Comparison of ENCODE assay signal across 14 mouse cellular contexts in the genomic region with DNA sequence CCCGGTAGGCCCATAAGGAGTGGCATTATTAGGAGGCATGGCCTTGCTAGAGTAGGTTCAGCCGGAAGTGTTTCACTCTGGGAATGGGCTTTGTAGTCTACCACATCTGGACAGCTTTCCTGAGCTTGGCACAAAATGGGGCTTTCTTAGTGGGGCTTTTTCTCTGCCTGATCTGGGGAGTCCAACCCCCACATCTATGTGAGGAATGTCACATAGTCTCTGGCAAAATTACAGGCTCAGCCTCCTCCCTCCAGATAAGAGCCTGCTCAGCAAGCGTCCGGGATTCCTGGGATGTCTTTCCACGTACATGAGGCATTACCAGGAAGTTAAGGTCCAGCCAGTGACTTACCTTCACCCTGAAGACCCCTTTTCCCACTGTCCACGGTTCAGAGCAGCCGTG. TPM values are rescaled to one million over a fixed set of nuclear protein-coding genes. Genes with fewer than 3 reads are reported as not detected.
DNase-seq lines count a peak whose midpoint lies in the region; ATAC-seq and TF ChIP-seq lines count a peak whose summit lies in the region.
"Had no signal": no experiment of that assay in that cellular context is flagged by ENCODE, and none has a peak within 500 bp of the region (broad histone marks: within the 10 kb centered on the region; RNA-seq: fewer than 3 reads in every experiment).

No protein-coding gene starts in this region.

- H3K27me3 ChIP-seq in heart, adult 2 months (ENCODE audit: control insufficient read depth, insufficient read depth, low read length), result no peaks in the 10 kb centered on the region
- H3K27me3 ChIP-seq in lung, embryonic 14.5 days (ENCODE audit: insufficient read depth, low read length), result no peaks in the 10 kb centered on the region
- H3K27me3 ChIP-seq: embryonic facial prominence, embryonic 13.5 days; Patski had no signal

- H3K4me1 ChIP-seq in heart, adult 2 months (ENCODE audit: control insufficient read depth, insufficient read depth, low read length), result peaks cover 14% of the 10 kb centered on the region
- peaks cover 17% of the 10 kb centered on the region for H3K4me1 ChIP-seq in lung, embryonic 14.5 days (ENCODE audit: insufficient read depth)

- no peak overlapping the region for H3K9ac ChIP-seq in heart, adult 2 months (ENCODE audit: low read depth, low read length)
- H3K9ac ChIP-seq in lung, embryonic 14.5 days, result no peak overlapping the region
- H3K9ac ChIP-seq: embryonic facial prominence, embryonic 13.5 days had no signal

- TF ChIP-seq CTCF in heart, adult 2 months (IDR thresholded peaks at IDR 0.05), result no peak
- TF ChIP-seq CTCF in lung, embryonic 14.5 days (IDR thresholded peaks at IDR 0.05; ENCODE audit: low read depth), result no peak

- H3K4me2 ChIP-seq in lung, embryonic 14.5 days, result no peak overlapping the region
- H3K4me2 ChIP-seq: embryonic facial prominence, embryonic 13.5 days had no signal

- no peak for TF ChIP-seq POLR2A in heart, adult 2 months (IDR thresholded peaks at IDR 0.05; ENCODE audit: insufficient read depth, low read depth, low read length)

- DNase-seq in heart, adult 2 months, result no peak
- no peak for DNase-seq in heart, adult 9 months (ENCODE audit: low spot score in 2 of 2)
- peak; percentile 36 for DNase-seq in NIH3T3 (ENCODE audit: low read depth)
- DNase-seq in heart, postnatal 4 days, result peak; percentile 61
- peak; percentile 65 for DNase-seq in lung, embryonic 14.5 days
- DNase-seq in spleen, postnatal 14 days (ENCODE audit: low spot score in 2 of 2), result no peak
- no peak for DNase-seq in layer of hippocampus, postnatal 10 days (ENCODE audit: low spot score in 2 of 2)
- no peak for DNase-seq in gastrocnemius, postnatal 36 days
- DNase-seq: adrenal gland, adult 8-10 months; cerebellum, adult 18-20 months had no signal

- no peaks in the 10 kb centered on the region for H3K79me2 ChIP-seq in heart, adult 2 months (replicated peaks; ENCODE audit: control insufficient read depth, insufficient read depth, low read length)

- 21% methylated on average over 7 of the region's 7 CpGs for WGBS in heart, adult 2 months
- WGBS in lung, embryonic 14.5 days, result 39% methylated on average over 7 of the region's 7 CpGs

- H3K4me3 ChIP-seq in heart, adult 2 months, result no peak overlapping the region
- H3K4me3 ChIP-seq in lung, embryonic 14.5 days (ENCODE audit: low read depth, low read length), result no peak overlapping the region
- H3K4me3 ChIP-seq: embryonic facial prominence, embryonic 13.5 days; hindbrain, embryonic 10.5 days had no signal

- H3K9me3 ChIP-seq in lung, embryonic 14.5 days (ENCODE audit: low read depth, low read length), result no peaks in the 10 kb centered on the region
- H3K9me3 ChIP-seq: embryonic facial prominence, embryonic 13.5 days; hindbrain, embryonic 10.5 days had no signal

- H3K36me3 ChIP-seq in heart, adult 2 months (ENCODE audit: control insufficient read depth, insufficient read depth, low read length), result peaks cover 4% of the 10 kb centered on the region; the same call in 1 of the 2 replicates
- no peaks in the 10 kb centered on the region for H3K36me3 ChIP-seq in lung, embryonic 14.5 days (ENCODE audit: insufficient read depth)
- H3K36me3 ChIP-seq: embryonic facial prominence, embryonic 13.5 days; hindbrain, embryonic 10.5 days had no signal

- H3K27ac ChIP-seq in heart, adult 2 months, result peak overlapping the region; percentile 93
- peak overlapping the region; percentile 54; the same call in 1 of the 2 replicates for H3K27ac ChIP-seq in lung, embryonic 14.5 days (ENCODE audit: low read depth)

- no peak for ATAC-seq in lung, embryonic 14.5 days (ENCODE audit: insufficient read depth)
- ATAC-seq: forebrain, embryonic 16.5 days; Patski had no signal

- intact Hi-C loops in heart, adult 2 months (cut with DNase I), result loop anchor here (10.0 kb wide), 1 partner anchor 319 kb away; no protein-coding TSS in a partner anchor
- intact Hi-C loops in gastrocnemius, postnatal 36 days (cut with DNase I), result loop anchor here (5.0 kb wide), 1 partner anchor 1162 kb away; no protein-coding TSS in a partner anchor

- no peak for TF ChIP-seq EP300 in heart, adult 2 months (IDR thresholded peaks at IDR 0.05; ENCODE audit: insufficient read depth, low read depth, low read length)

RNA-seq across cellular contexts. Expression of a gene that starts 1.1 kb away (rescaled TPM):
- total RNA-seq in heart, adult 2 months (2021), result 100 to 1,000 TPM; 441 to 506 TPM
- polyA plus RNA-seq in heart, adult 2 months (2012; rRNA removed), result 228 and 349 TPM in 2 replicates
- total RNA-seq in heart, postnatal 4 days (2021), result 100 to 1,000 TPM; 606 to 622 TPM
- polyA plus RNA-seq in lung, embryonic 14.5 days (2014; fragmentation: Nextera tagmentation; extraction: Ambion mirVana), result 274 and 278 TPM in 2 replicates
- 100 to 1,000 TPM; 201 to 224 TPM for total RNA-seq in layer of hippocampus, postnatal 10 days (2021)
- total RNA-seq in gastrocnemius, postnatal 36 days (2021), result 100 to 1,000 TPM; 278 to 305 TPM

RNA-seq across cellular contexts. Expression of a gene that starts 24.9 kb away (rescaled TPM):
- total RNA-seq in heart, adult 2 months (2021), result 1 to 10 TPM; 5.6 to 8.3 TPM
- polyA plus RNA-seq in heart, adult 2 months (2012; rRNA removed), result 6.6 and 10.2 TPM in 2 replicates
- 10 to 100 TPM; 16.9 to 25.9 TPM for total RNA-seq in heart, postnatal 4 days (2021)
- polyA plus RNA-seq in lung, embryonic 14.5 days (2014; fragmentation: Nextera tagmentation; extraction: Ambion mirVana), result 15.4 and 17.0 TPM in 2 replicates
- total RNA-seq in layer of hippocampus, postnatal 10 days (2021), result 10 to 100 TPM; 42.1 to 44.5 TPM
- 10 to 100 TPM in 1 of 2 experiments, 1 to 10 TPM in 1; 6.9 to 10.4 TPM for total RNA-seq in gastrocnemius, postnatal 36 days (2021)

Comparison
In these comparisons a context has a peak if more than half of its experiments do, and no peak if none do; other contexts are left out.
1. DNase-seq: peak in NIH3T3 (single experiment), heart, postnatal 4 days (single experiment) and lung, embryonic 14.5 days (single experiment); none in heart, adult 2 months (0 of 2), heart, adult 9 months (0 of 2), spleen, postnatal 14 days (0 of 2), layer of hippocampus, postnatal 10 days (0 of 2) and gastrocnemius, postnatal 36 days (0 of 2).